Mouse (Mus musculus): ENCODE measurements around the gene Pcbp3. TPM values are rescaled to one million over a fixed set of nuclear protein-coding genes. Genes with fewer than 3 reads are reported as not detected.
A peak's percentile ranks its signal among the peaks of the same experiment; 100 is the strongest.

Gene Pcbp3
- polyA plus RNA-seq, 1 experiment from 2014 or later, result 45.2 TPM

DNA sequence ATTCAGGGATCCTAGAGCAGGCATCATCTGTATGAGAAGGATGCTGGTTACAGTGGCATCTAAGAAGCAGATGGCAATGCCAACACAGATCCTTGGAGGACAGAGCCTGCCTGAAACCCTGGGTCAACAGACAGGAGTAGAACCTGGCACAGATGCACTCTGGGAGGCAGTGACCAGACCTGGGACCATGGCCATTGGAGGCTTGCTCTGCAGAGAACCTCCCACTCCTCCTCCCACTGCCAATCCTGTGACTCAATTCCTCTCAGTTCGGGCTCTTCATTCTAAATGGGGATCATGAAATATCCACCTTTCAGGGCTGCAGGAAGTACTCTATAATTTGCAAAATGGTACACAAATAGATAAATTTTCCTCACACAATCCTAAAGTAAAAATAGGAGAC is 120.5 kb downstream of the Pcbp3 start:
- H3K4me3 ChIP-seq (replicated peaks; ENCODE audit: low read length), result no peak overlapping the region
- no peak overlapping the region for H3K27ac ChIP-seq
- 100% methylated on average over 1 of the region's 1 CpGs for WGBS
- no peak for ATAC-seq (ENCODE audit: low FRiP score)
- H3K27me3 ChIP-seq (ENCODE audit: control insufficient read depth, insufficient read depth, low read length), result no peaks in the 10 kb centered on the region
- DNase-seq (ENCODE audit: low spot score), result no peak
- no peaks in the 10 kb centered on the region for H3K9me3 ChIP-seq (ENCODE audit: control insufficient read depth, low read length)
- H3K4me2 ChIP-seq (replicated peaks), result no peak overlapping the region
- no peaks in the 10 kb centered on the region for H3K36me3 ChIP-seq (replicated peaks; ENCODE audit: control insufficient read depth, insufficient read depth)
- no peaks in the 10 kb centered on the region for H3K4me1 ChIP-seq (replicated peaks; ENCODE audit: control insufficient read depth, insufficient read depth, low read length)
- no peak overlapping the region for H3K9ac ChIP-seq

DNA sequence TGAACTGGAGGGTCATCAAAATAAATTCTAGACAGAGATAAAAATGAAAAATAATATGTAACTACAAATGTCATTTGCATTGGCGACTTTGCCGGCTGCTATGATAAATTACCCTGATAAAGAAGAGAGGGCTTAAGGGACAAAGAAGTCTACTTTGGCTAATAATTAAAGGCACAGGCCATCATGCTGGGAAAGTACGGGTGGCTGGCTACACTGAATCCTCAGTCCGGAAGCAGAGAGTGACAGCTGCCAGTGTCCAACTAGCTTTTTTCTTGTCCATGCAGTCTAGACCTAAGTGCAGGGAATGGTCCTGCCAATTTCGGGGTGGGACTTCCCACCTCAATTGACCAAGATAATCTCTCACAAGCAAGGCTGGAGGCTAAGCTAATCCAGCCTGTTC is 121.1 kb downstream of the Pcbp3 start:
- Histone ChIP-seq H3K9me3 (ENCODE audit: control insufficient read depth, low read length) (no peaks in the 10 kb centered on the region), H3K4me2 (replicated peaks) (no peak overlapping the region), H3K27me3 (ENCODE audit: control insufficient read depth, insufficient read depth, low read length) (no peaks in the 10 kb centered on the region), H3K4me3 (replicated peaks; ENCODE audit: low read length) (no peak overlapping the region), H3K27ac (no peak overlapping the region), H3K9ac (no peak overlapping the region), H3K36me3 (replicated peaks; ENCODE audit: control insufficient read depth, insufficient read depth) (no peaks in the 10 kb centered on the region), H3K4me1 (replicated peaks; ENCODE audit: control insufficient read depth, insufficient read depth, low read length) (no peaks in the 10 kb centered on the region)
- 58% methylated on average over 5 of the region's 5 CpGs for WGBS
- DNase-seq (ENCODE audit: low spot score) (no peak), ATAC-seq (ENCODE audit: low FRiP score) (no peak)

DNA sequence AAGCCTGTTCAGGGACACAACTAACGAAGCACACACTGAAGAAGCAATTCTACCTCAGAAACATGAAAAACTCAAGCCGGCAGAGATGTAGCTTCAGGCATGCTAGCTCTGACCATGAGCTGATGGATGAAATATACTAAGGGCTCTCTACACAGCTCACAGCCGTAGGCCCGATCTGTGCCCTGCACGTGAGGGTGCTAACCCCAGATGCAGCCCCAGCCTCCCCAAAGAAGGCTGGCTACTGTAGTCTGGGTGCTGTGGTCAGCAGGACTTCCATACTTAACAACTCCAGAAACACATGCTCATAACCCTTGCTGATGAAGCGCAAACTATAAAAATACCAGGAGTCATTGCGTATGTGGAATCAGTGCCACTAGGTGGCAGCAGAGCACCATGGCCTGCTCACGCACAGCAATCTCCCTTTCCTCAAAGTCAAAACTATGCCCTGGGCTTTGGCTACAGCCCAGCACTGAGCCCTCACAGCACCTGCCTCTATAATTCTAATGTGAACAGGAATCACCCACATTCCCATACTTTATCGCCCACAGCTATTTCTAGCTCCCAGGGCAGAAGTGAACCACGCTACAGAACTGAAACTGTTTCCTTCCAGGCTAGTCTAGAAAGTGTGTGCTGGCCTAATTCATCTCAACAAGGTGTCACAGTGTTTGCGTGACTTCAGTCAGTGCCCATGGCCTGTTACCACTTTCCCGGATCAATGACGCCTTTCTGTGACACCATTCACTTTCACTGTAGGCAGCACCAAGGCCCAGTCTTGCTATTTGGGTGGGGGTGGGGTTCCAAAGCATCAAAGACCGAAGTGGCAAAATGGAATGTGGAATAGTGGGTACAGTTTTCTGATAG is 126.0 kb downstream of the Pcbp3 start:
- Histone ChIP-seq H3K27ac (no peak overlapping the region), H3K9ac (no peak overlapping the region), H3K9me3 (ENCODE audit: control insufficient read depth, low read length) (no peaks in the 10 kb centered on the region), H3K4me1 (replicated peaks; ENCODE audit: control insufficient read depth, insufficient read depth, low read length) (no peaks in the 10 kb centered on the region), H3K36me3 (replicated peaks; ENCODE audit: control insufficient read depth, insufficient read depth) (no peaks in the 10 kb centered on the region), H3K4me3 (replicated peaks; ENCODE audit: low read length) (no peak overlapping the region), H3K4me2 (replicated peaks) (no peak overlapping the region), H3K27me3 (ENCODE audit: control insufficient read depth, insufficient read depth, low read length) (no peaks in the 10 kb centered on the region)
- ATAC-seq (ENCODE audit: low FRiP score) (peak; percentile 74; the same call in 1 of the 2 replicates), DNase-seq (ENCODE audit: low spot score) (peak; percentile 94)
- WGBS, result 62% methylated on average over 14 of the region's 14 CpGs

DNA sequence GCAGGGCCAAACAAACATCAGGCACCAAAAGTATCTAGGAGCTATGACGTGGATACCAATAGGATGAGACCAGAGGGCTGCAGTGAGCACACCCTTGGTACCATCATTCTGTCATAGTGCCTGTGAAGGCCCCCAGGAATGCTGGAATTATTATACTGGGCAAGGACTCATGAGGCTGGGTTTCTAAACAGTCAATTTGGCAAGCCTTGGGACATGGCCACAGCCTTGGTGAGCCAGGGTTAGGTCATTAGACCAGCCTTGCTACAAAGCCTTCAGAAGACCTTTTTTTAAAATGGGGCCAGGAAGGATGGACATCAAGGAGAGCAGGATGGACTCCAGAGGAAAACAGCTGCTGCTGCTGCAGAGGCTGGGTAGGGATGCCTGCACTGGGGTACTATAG is 128.8 kb downstream of the Pcbp3 start:
- no peak overlapping the region for H3K27ac ChIP-seq
- H3K4me1 ChIP-seq (replicated peaks; ENCODE audit: control insufficient read depth, insufficient read depth, low read length), result no peaks in the 10 kb centered on the region

DNA sequence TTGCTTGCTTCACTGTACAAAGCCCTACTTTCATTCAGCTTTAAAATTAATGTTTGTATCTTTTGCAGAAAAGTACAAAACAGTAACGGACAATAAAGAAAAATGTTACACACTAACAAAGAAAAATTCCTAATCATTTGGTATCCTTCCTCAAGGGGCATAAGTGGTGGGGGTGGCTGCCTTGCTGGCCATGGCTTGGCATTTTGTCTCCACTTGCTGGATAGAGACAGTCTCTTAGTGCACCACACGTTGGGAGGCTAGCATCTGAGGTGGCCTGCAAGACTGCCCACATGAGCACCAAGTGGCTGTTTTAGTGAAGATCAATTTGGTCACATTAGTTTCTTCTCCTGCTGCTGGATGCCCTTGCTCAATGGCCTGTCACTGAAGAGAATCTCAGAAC is 129.8 kb downstream of the Pcbp3 start:
- Histone ChIP-seq H3K4me3 (replicated peaks; ENCODE audit: low read length) (no peak overlapping the region), H3K36me3 (replicated peaks; ENCODE audit: control insufficient read depth, insufficient read depth) (no peaks in the 10 kb centered on the region), H3K4me2 (replicated peaks) (no peak overlapping the region), H3K27ac (no peak overlapping the region), H3K9ac (no peak overlapping the region), H3K27me3 (ENCODE audit: control insufficient read depth, insufficient read depth, low read length) (no peaks in the 10 kb centered on the region), H3K4me1 (replicated peaks; ENCODE audit: control insufficient read depth, insufficient read depth, low read length) (no peaks in the 10 kb centered on the region), H3K9me3 (ENCODE audit: control insufficient read depth, low read length) (no peaks in the 10 kb centered on the region)
- 84% methylated on average over 2 of the region's 2 CpGs for WGBS
- ATAC-seq (ENCODE audit: low FRiP score), result no peak
- no peak for DNase-seq (ENCODE audit: low spot score)

More for the DNA sequence above, 128.8 kb downstream of the Pcbp3 start:
- DNase-seq (ENCODE audit: low spot score) (no peak), ATAC-seq (ENCODE audit: low FRiP score) (no peak)
- no peaks in the 10 kb centered on the region for H3K27me3 ChIP-seq (ENCODE audit: control insufficient read depth, insufficient read depth, low read length)
- H3K4me2 ChIP-seq (replicated peaks), result no peak overlapping the region
- H3K9me3 ChIP-seq (ENCODE audit: control insufficient read depth, low read length), result no peaks in the 10 kb centered on the region
- H3K9ac ChIP-seq, result no peak overlapping the region
- WGBS, result 94% methylated on average over 1 of the region's 1 CpGs
- H3K36me3 ChIP-seq (replicated peaks; ENCODE audit: control insufficient read depth, insufficient read depth), result no peaks in the 10 kb centered on the region
- no peak overlapping the region for H3K4me3 ChIP-seq (replicated peaks; ENCODE audit: low read length)

DNA sequence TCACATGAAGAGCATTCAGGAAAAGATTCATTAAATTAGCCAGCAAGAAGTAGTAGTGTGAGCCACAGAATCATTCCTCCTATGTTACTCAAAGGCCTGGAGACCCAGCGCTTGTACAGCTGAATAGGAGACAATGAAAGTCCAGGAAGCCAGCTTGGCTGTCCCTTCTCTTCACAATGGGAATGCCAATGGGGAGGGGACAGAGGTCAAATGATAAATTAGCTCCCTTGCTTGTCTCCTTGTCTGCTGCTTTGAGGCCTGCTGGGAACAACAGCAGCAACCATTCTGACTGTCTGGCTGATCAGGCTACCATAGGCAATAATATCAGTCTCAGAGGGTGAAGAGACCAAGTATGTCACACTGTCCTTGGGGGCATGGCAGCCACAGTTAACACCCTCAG is 130.5 kb downstream of the Pcbp3 start:
- no peak overlapping the region for H3K4me2 ChIP-seq (replicated peaks)
- H3K9ac ChIP-seq, result no peak overlapping the region
- ATAC-seq (ENCODE audit: low FRiP score), result no peak
- 0% methylated on average over 1 of the region's 1 CpGs for WGBS
- DNase-seq (ENCODE audit: low spot score), result no peak
- no peak overlapping the region for H3K27ac ChIP-seq
- H3K4me3 ChIP-seq (replicated peaks; ENCODE audit: low read length), result no peak overlapping the region
- H3K4me1 ChIP-seq (replicated peaks; ENCODE audit: control insufficient read depth, insufficient read depth, low read length), result no peaks in the 10 kb centered on the region
- no peaks in the 10 kb centered on the region for H3K9me3 ChIP-seq (ENCODE audit: control insufficient read depth, low read length)
- H3K36me3 ChIP-seq (replicated peaks; ENCODE audit: control insufficient read depth, insufficient read depth), result no peaks in the 10 kb centered on the region
- no peaks in the 10 kb centered on the region for H3K27me3 ChIP-seq (ENCODE audit: control insufficient read depth, insufficient read depth, low read length)

DNA sequence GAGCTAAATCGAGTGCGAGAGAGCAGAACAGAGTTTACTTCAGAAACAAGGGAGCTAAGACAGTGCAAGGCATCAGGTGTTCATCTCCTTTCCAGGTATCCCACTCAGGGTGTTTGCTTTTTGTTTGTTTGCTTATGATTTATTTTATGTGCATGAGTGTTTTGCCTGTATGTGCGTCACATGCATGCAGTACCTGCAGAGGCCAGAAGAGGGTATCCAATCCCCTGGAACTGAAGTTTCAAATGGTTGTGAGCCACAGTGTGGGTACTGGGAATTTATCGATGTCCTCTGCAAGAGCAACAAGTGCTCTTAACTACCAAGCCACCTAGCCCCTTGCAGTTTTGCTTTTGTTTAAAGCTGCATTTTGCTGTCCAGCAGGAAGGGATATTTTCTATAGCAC is 132.8 kb downstream of the Pcbp3 start:
- no peak overlapping the region for H3K9ac ChIP-seq
- H3K9me3 ChIP-seq (ENCODE audit: control insufficient read depth, low read length), result no peaks in the 10 kb centered on the region
- WGBS, result 96% methylated on average over 4 of the region's 4 CpGs
- H3K27ac ChIP-seq, result no peak overlapping the region
- DNase-seq (ENCODE audit: low spot score), result no peak
- H3K4me1 ChIP-seq (replicated peaks; ENCODE audit: control insufficient read depth, insufficient read depth, low read length), result no peaks in the 10 kb centered on the region
- H3K4me2 ChIP-seq (replicated peaks), result no peak overlapping the region
- no peaks in the 10 kb centered on the region for H3K36me3 ChIP-seq (replicated peaks; ENCODE audit: control insufficient read depth, insufficient read depth)
- ATAC-seq (ENCODE audit: low FRiP score), result no peak
- H3K27me3 ChIP-seq (ENCODE audit: control insufficient read depth, insufficient read depth, low read length), result no peaks in the 10 kb centered on the region
- no peak overlapping the region for H3K4me3 ChIP-seq (replicated peaks; ENCODE audit: low read length)

DNA sequence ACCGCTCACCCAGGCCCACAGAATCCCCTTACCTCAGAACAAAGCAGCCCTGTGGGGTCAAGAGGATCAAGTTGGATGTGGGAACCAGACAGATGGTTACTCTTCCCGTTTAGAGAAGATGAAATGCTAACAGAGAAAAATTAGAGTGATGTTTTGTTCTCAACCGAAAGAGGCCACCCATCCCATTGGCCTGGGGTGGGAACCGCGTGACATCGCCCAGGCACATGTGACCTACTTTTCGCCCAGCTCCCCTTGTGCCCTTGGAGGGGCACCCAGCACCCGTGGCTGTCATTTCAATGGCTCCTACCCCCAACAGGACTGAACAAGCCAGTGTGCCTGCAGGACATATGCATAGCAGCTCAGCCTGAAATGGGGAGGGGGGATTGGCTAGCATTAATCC is 139.0 kb downstream of the Pcbp3 start:
- DNase-seq (ENCODE audit: low spot score), result no peak
- Histone ChIP-seq H3K27me3 (ENCODE audit: control insufficient read depth, insufficient read depth, low read length) (no peaks in the 10 kb centered on the region), H3K36me3 (replicated peaks; ENCODE audit: control insufficient read depth, insufficient read depth) (no peaks in the 10 kb centered on the region), H3K9me3 (ENCODE audit: control insufficient read depth, low read length) (no peaks in the 10 kb centered on the region), H3K9ac (no peak overlapping the region), H3K4me3 (replicated peaks; ENCODE audit: low read length) (no peak overlapping the region), H3K4me1 (replicated peaks; ENCODE audit: control insufficient read depth, insufficient read depth, low read length) (no peaks in the 10 kb centered on the region), H3K4me2 (replicated peaks) (no peak overlapping the region), H3K27ac (no peak overlapping the region)
- ATAC-seq (ENCODE audit: low FRiP score), result no peak
- WGBS, result 85% methylated on average over 8 of the region's 8 CpGs

DNA sequence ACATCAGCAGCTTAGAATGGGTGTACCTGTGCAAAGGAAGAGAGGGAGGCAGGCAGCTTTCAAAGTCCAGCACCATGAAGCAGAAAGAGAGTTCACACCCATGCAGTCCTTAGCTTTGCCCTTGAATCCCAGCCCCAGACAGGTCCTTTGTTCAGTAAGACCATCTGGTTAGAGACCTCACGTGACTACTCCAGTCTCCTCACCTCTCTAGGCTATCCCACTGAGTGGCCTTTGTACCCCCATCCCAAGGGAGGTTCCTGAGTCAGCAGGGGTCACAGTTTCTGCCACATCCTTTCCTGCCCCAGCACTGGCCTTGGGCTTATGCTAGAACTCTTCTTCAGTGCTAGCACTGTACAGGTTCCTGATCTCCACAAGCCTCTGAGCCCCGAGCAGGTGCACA is 142.4 kb downstream of the Pcbp3 start:
- H3K4me2 ChIP-seq (replicated peaks), result no peak overlapping the region
- H3K4me1 ChIP-seq (replicated peaks; ENCODE audit: control insufficient read depth, insufficient read depth, low read length), result peaks cover 13% of the 10 kb centered on the region
- H3K27me3 ChIP-seq (ENCODE audit: control insufficient read depth, insufficient read depth, low read length), result no peaks in the 10 kb centered on the region
- no peak overlapping the region for H3K4me3 ChIP-seq (replicated peaks; ENCODE audit: low read length)
- ATAC-seq (ENCODE audit: low FRiP score) (no peak), DNase-seq (ENCODE audit: low spot score) (no peak)
- no peaks in the 10 kb centered on the region for H3K36me3 ChIP-seq (replicated peaks; ENCODE audit: control insufficient read depth, insufficient read depth)
- no peaks in the 10 kb centered on the region for H3K9me3 ChIP-seq (ENCODE audit: control insufficient read depth, low read length)
- WGBS, result 54% methylated on average over 2 of the region's 2 CpGs
- no peak overlapping the region for H3K27ac ChIP-seq
- no peak overlapping the region for H3K9ac ChIP-seq

DNA sequence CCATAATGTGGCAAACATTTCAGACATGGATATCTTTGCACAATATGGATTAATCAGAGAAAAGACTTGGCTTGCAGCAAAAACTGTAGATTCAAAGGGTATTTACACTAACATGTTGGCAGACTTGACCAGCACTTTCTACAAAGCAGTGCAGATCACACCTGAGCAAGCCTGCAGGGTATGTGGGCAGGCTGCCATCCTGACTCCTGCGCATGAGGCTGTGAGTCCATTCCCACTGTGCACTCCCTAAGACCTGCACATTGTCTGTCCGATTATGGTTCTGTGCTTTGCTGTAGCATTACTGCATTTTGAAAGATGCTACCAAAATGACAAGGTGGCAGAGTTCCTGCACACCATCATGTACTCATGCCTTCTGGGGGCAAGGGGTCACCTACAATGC is 143.3 kb downstream of the Pcbp3 start:
- H3K27me3 ChIP-seq (ENCODE audit: control insufficient read depth, insufficient read depth, low read length), result no peaks in the 10 kb centered on the region
- no peak overlapping the region for H3K27ac ChIP-seq
- no peak overlapping the region for H3K4me3 ChIP-seq (replicated peaks; ENCODE audit: low read length)
- ATAC-seq (ENCODE audit: low FRiP score) (no peak), DNase-seq (ENCODE audit: low spot score) (no peak)
- no peak overlapping the region for H3K9ac ChIP-seq
- H3K9me3 ChIP-seq (ENCODE audit: control insufficient read depth, low read length), result no peaks in the 10 kb centered on the region
- no peaks in the 10 kb centered on the region for H3K36me3 ChIP-seq (replicated peaks; ENCODE audit: control insufficient read depth, insufficient read depth)
- WGBS, result 94% methylated on average over 2 of the region's 2 CpGs
- peaks cover 13% of the 10 kb centered on the region for H3K4me1 ChIP-seq (replicated peaks; ENCODE audit: control insufficient read depth, insufficient read depth, low read length)
- no peak overlapping the region for H3K4me2 ChIP-seq (replicated peaks)
